Mouse (Mus musculus): ENCODE results near the gene Exoc2. TPM values are rescaled to one million over a fixed set of nuclear protein-coding genes. Genes with fewer than 3 reads are reported as not detected.

Gene Exoc2
- polyA plus RNA-seq, 1 experiment from 2014 or later: 58.6 TPM

DNA sequence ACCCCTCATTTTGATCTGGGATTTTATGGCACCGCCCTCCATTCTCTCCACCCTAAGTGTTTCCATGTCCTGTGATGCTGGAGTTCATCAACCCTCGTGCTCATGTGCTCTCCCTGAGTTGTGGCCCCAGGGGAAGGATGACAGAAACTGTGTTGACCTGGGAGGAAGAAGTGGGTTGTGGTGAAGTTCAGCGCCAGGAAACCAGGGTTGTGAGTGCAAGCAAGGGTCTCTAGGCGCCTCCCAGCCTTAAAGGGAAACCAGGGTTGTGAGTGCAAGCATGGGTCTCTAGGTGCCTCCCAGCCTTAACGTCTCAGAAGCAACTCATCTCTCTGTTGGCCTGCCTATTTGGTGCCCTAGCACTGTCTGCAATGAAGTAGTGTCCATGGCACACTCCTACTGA is 160.4 kb downstream of the Exoc2 start:
- Histone ChIP-seq H3K27me3 (ENCODE audit: control insufficient read depth, insufficient read depth, low read depth, low read length) (no peaks in the 10 kb centered on the region), H3K36me3 (ENCODE audit: control insufficient read depth, insufficient read depth, low read length) (peaks cover 25% of the 10 kb centered on the region), H3K4me2 (ENCODE audit: low read length) (no peak overlapping the region), H3K9me3 (replicated peaks; ENCODE audit: control insufficient read depth, low read length, poor library complexity, severe bottlenecking) (no peaks in the 10 kb centered on the region), H3K9ac (ENCODE audit: low read depth, low read length) (no peak overlapping the region), H3K27ac (ENCODE audit: low read length) (no peak overlapping the region), H3K4me3 (ENCODE audit: low read depth, low read length) (no peak overlapping the region), H3K4me1 (ENCODE audit: control insufficient read depth, insufficient read depth, low read length) (no peaks in the 10 kb centered on the region)
- no peak for ATAC-seq
- 90% methylated on average over 5 of the region's 5 CpGs for WGBS

DNA sequence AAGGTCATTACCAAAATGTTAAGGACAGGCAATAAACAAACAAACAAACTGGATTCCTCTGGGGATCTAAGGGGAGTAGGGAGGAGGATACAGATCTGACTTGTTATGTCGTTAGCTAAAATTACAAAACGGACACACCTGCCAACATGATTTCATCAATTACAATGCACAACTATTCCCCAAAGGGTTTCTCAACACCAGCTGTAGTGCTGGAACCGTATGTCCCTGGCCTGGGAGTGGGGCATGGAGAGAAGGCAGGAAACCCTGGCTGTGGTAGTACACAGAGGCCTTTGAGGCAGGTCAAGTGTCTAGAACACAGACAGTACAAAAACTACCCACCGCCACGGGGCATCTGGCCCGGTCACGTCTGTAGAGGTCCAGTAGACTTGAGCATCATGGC is 164.7 kb downstream of the Exoc2 start:
- Histone ChIP-seq H3K9ac (ENCODE audit: low read depth, low read length) (no peak overlapping the region), H3K27ac (ENCODE audit: low read length) (no peak overlapping the region), H3K4me2 (ENCODE audit: low read length) (no peak overlapping the region), H3K36me3 (ENCODE audit: control insufficient read depth, insufficient read depth, low read length) (peaks cover 7% of the 10 kb centered on the region), H3K27me3 (ENCODE audit: control insufficient read depth, insufficient read depth, low read depth, low read length) (no peaks in the 10 kb centered on the region), H3K9me3 (replicated peaks; ENCODE audit: control insufficient read depth, low read length, poor library complexity, severe bottlenecking) (no peaks in the 10 kb centered on the region), H3K4me3 (ENCODE audit: low read depth, low read length) (no peak overlapping the region), H3K4me1 (ENCODE audit: control insufficient read depth, insufficient read depth, low read length) (no peaks in the 10 kb centered on the region)
- 71% methylated on average over 7 of the region's 7 CpGs for WGBS
- ATAC-seq: no peak

DNA sequence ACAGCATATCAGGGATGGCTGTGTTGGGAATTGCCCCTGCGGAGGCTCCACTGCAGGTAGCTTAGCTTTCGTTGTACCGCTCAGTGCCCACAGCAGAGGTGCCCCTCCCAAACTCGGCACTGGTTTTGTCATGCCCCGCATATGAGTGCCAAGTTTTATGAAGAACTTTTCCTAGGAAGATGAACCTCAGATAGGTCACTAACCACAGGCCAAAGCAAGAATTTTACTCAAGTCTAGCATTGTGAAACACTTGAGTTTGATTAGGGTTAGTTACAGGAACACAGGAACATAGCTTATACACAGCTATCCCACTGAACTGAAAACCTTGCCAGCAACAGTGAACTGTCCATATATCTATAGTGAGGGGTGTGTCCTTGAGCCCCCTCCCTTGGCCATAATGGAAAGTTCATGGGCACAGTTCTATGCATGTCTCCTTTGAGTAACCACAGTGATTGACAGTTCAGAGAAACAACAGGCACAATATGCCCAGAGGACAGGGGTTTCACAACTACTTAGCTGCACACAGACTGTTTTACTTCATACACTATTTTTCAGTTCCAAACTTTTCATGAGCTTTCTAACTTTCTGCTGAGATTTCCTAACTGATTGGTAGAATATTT is 171.4 kb downstream of the Exoc2 start:
- no peak for ATAC-seq
- no peak overlapping the region for H3K4me2 ChIP-seq (ENCODE audit: low read length)
- H3K36me3 ChIP-seq (ENCODE audit: control insufficient read depth, insufficient read depth, low read length): no peaks in the 10 kb centered on the region
- H3K4me1 ChIP-seq (ENCODE audit: control insufficient read depth, insufficient read depth, low read length): no peaks in the 10 kb centered on the region
- H3K4me3 ChIP-seq (ENCODE audit: low read depth, low read length): no peak overlapping the region
- H3K9me3 ChIP-seq (replicated peaks; ENCODE audit: control insufficient read depth, low read length, poor library complexity, severe bottlenecking): no peaks in the 10 kb centered on the region
- WGBS: 89% methylated on average over 5 of the region's 5 CpGs
- H3K9ac ChIP-seq (ENCODE audit: low read depth, low read length): no peak overlapping the region
- H3K27ac ChIP-seq (ENCODE audit: low read length): no peak overlapping the region
- no peaks in the 10 kb centered on the region for H3K27me3 ChIP-seq (ENCODE audit: control insufficient read depth, insufficient read depth, low read depth, low read length)

DNA sequence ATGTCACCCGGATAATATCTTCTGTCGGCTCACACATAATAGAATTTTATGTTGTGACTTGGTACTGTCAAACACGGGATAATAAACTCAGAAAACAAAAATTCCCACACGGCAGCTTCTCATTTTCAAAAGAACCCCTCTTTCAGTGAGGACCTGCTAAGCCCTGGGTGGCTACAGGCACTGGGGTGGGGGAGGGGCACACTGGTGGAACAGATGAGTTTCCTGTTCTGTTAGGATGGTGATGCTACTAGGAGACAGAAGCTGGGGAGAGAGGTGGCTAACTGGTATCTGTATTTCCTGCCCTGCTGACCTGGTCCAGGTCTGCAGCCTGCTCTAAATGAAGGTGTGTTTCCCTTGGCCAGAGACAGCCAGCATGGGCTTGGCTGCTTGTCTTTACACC is 172.0 kb downstream of the Exoc2 start:
- Histone ChIP-seq H3K36me3 (ENCODE audit: control insufficient read depth, insufficient read depth, low read length) (no peaks in the 10 kb centered on the region), H3K27ac (ENCODE audit: low read length) (no peak overlapping the region), H3K4me2 (ENCODE audit: low read length) (no peak overlapping the region), H3K4me3 (ENCODE audit: low read depth, low read length) (no peak overlapping the region), H3K4me1 (ENCODE audit: control insufficient read depth, insufficient read depth, low read length) (no peaks in the 10 kb centered on the region), H3K9ac (ENCODE audit: low read depth, low read length) (no peak overlapping the region), H3K9me3 (replicated peaks; ENCODE audit: control insufficient read depth, low read length, poor library complexity, severe bottlenecking) (no peaks in the 10 kb centered on the region), H3K27me3 (ENCODE audit: control insufficient read depth, insufficient read depth, low read depth, low read length) (no peaks in the 10 kb centered on the region)
- ATAC-seq: no peak
- 76% methylated on average over 4 of the region's 4 CpGs for WGBS

DNA sequence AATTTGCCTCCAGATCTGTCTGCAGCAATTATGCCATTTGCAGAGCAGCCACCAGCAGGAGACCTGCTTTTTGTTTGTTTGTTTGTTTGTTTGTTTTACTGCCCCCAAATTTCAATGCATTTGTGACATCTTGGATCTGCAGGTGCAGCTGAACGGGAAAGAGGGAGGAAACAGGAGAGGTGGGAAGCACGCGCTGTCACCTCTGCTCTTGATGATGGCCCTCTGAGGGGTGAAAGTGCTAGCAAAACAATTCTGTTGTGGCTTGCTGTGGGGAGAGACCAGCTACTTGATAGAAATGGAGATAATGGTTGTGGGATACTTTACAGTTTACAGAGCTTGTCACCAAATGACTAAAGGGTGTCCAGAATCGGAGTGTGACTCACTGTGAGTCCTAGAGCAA is 177.9 kb downstream of the Exoc2 start:
- whole genome bisulfite sequencing: 92% methylated on average over 4 of the region's 4 CpGs
- Histone ChIP-seq H3K9ac (ENCODE audit: low read depth, low read length) (no peak overlapping the region), H3K27me3 (ENCODE audit: control insufficient read depth, insufficient read depth, low read depth, low read length) (no peaks in the 10 kb centered on the region), H3K36me3 (ENCODE audit: control insufficient read depth, insufficient read depth, low read length) (no peaks in the 10 kb centered on the region), H3K4me2 (ENCODE audit: low read length) (no peak overlapping the region), H3K4me1 (ENCODE audit: control insufficient read depth, insufficient read depth, low read length) (no peaks in the 10 kb centered on the region), H3K4me3 (ENCODE audit: low read depth, low read length) (no peak overlapping the region), H3K9me3 (replicated peaks; ENCODE audit: control insufficient read depth, low read length, poor library complexity, severe bottlenecking) (no peaks in the 10 kb centered on the region), H3K27ac (ENCODE audit: low read length) (no peak overlapping the region)
- ATAC-seq: no peak

DNA sequence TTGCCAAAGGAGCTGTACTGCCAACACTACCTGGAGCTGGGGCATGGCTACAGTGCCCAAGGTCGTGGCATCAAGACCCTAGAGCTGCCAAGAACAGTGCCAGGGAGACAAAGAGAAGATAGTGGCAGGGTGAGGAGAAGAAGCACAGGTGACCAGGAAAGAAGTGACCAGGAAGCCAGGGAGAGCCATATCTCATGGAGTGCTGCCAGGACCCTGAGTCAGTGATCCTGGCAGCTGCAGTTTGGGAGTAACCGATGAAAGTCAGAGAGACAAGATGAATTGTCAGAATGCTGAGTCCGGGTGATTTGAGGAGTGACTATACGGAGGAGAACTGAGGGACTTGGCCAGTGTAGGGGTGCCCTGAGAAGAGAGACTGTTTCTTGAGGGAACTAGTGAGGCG is 180.3 kb downstream of the Exoc2 start:
- Histone ChIP-seq H3K4me1 (ENCODE audit: control insufficient read depth, insufficient read depth, low read length) (no peaks in the 10 kb centered on the region), H3K9ac (ENCODE audit: low read depth, low read length) (no peak overlapping the region), H3K27me3 (ENCODE audit: control insufficient read depth, insufficient read depth, low read depth, low read length) (no peaks in the 10 kb centered on the region), H3K4me3 (ENCODE audit: low read depth, low read length) (no peak overlapping the region), H3K9me3 (replicated peaks; ENCODE audit: control insufficient read depth, low read length, poor library complexity, severe bottlenecking) (no peaks in the 10 kb centered on the region), H3K27ac (ENCODE audit: low read length) (no peak overlapping the region), H3K4me2 (ENCODE audit: low read length) (no peak overlapping the region), H3K36me3 (ENCODE audit: control insufficient read depth, insufficient read depth, low read length) (no peaks in the 10 kb centered on the region)
- ATAC-seq: no peak
- 96% methylated on average over 5 of the region's 5 CpGs for WGBS

DNA sequence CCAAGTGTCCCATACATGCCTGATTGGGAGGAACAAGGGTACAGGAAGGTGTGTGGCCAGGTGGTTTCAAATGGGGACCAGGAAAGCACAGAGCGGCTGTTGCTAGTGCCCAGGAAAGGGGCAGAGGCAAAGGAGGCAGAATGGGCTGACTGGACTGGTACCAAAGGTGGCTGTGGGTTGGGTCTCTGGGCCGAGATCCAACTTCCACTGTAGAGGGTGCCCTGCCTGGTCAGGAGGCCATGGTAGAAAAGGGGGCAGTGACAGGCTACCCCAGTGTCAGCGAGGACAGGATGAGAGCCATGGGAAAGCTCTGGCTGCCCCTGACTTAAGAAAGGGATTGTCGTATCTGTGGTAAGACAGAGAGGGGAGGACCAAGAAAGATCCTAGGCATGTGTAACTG is 180.7 kb downstream of the Exoc2 start:
- WGBS: 90% methylated on average over 4 of the region's 4 CpGs
- no peak overlapping the region for H3K9ac ChIP-seq (ENCODE audit: low read depth, low read length)
- no peak for ATAC-seq

DNA sequence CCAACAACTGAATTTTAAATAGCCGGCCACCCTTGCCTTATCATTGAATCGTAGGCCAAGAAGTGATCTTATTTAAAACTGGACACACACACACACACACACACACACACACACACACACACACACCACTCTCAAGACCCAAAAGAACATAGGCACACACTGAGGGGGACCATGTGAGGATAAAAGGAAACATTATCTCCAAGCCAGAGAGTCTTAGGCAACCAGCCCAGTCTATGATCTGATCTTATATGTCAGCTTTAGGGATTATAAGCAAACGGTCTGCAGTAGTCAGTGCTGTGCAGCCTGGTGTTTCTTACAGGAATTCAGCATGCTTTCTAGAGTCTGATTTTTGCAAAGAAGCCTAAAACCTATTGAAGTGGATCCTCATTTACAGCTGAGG is 181.2 kb downstream of the Exoc2 start:
- Histone ChIP-seq H3K27me3 (ENCODE audit: control insufficient read depth, insufficient read depth, low read depth, low read length) (no peaks in the 10 kb centered on the region), H3K27ac (ENCODE audit: low read length) (no peak overlapping the region), H3K4me1 (ENCODE audit: control insufficient read depth, insufficient read depth, low read length) (no peaks in the 10 kb centered on the region), H3K4me2 (ENCODE audit: low read length) (no peak overlapping the region), H3K36me3 (ENCODE audit: control insufficient read depth, insufficient read depth, low read length) (no peaks in the 10 kb centered on the region), H3K9me3 (replicated peaks; ENCODE audit: control insufficient read depth, low read length, poor library complexity, severe bottlenecking) (no peaks in the 10 kb centered on the region), H3K9ac (ENCODE audit: low read depth, low read length) (no peak overlapping the region), H3K4me3 (ENCODE audit: low read depth, low read length) (no peak overlapping the region)
- ATAC-seq: no peak
- 66% methylated on average over 3 of the region's 3 CpGs for WGBS

More for the DNA sequence above, 180.7 kb downstream of the Exoc2 start:
- no peaks in the 10 kb centered on the region for H3K36me3 ChIP-seq (ENCODE audit: control insufficient read depth, insufficient read depth, low read length)
- no peak overlapping the region for H3K4me3 ChIP-seq (ENCODE audit: low read depth, low read length)
- H3K4me2 ChIP-seq (ENCODE audit: low read length): no peak overlapping the region
- no peaks in the 10 kb centered on the region for H3K27me3 ChIP-seq (ENCODE audit: control insufficient read depth, insufficient read depth, low read depth, low read length)
- H3K9me3 ChIP-seq (replicated peaks; ENCODE audit: control insufficient read depth, low read length, poor library complexity, severe bottlenecking): no peaks in the 10 kb centered on the region
- no peak overlapping the region for H3K27ac ChIP-seq (ENCODE audit: low read length)
- no peaks in the 10 kb centered on the region for H3K4me1 ChIP-seq (ENCODE audit: control insufficient read depth, insufficient read depth, low read length)

DNA sequence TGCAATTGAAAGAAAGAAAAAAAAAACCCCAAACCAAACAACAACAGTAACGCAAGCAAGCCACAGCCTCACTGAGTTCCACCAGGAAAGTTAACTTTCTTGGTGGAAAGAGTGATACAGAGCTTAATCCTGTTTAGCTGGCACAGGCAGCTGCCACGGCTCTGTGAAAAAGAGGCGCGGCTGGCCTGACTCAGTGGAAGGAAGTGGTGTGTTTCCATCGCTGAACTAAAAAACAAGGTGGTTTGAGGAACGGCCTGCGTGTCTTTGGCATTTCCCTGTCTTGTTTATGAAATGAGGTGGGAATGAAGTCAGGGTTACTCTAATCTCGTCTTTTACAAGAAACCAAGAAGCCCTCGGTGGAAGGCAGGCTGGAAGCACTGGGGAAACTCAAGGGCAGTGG is 181.6 kb downstream of the Exoc2 start:
- no peaks in the 10 kb centered on the region for H3K9me3 ChIP-seq (replicated peaks; ENCODE audit: control insufficient read depth, low read length, poor library complexity, severe bottlenecking)
- H3K27me3 ChIP-seq (ENCODE audit: control insufficient read depth, insufficient read depth, low read depth, low read length): no peaks in the 10 kb centered on the region
- H3K4me1 ChIP-seq (ENCODE audit: control insufficient read depth, insufficient read depth, low read length): no peaks in the 10 kb centered on the region
- 81% methylated on average over 9 of the region's 9 CpGs for WGBS
- H3K36me3 ChIP-seq (ENCODE audit: control insufficient read depth, insufficient read depth, low read length): no peaks in the 10 kb centered on the region
- H3K4me3 ChIP-seq (ENCODE audit: low read depth, low read length): no peak overlapping the region
- H3K9ac ChIP-seq (ENCODE audit: low read depth, low read length): no peak overlapping the region
- H3K4me2 ChIP-seq (ENCODE audit: low read length): no peak overlapping the region
- H3K27ac ChIP-seq (ENCODE audit: low read length): no peak overlapping the region
- no peak for ATAC-seq

Data from midbrain, embryonic 16.5 days (tissue).